Mouse (Mus musculus): Measurements from ENCODE around the gene Trim50. TPM values are rescaled to one million over a fixed set of nuclear protein-coding genes. Genes with fewer than 3 reads are reported as not detected.
A peak's percentile ranks its signal among the peaks of the same experiment; 100 is the strongest.

The Trim50 gene
- polyA plus RNA-seq, 1 experiment, result not detected

DNA sequence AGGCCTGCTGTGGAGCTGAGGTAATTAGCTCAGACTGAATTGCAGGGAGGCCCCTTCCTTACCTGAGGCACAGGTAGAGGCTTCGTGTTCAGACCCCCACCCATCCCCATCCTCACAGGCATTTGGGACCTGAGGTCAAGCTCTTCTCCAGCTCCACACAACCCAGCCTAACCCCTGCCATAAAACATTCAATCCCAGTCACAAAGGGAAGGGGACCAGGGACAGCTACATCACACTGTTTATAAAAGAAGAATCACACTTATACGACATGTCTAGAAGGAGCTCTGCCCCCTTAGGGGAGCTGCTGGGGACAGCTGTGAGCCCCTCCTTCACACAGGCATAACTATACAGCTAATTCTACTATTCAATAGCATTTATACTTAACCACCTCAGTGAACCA is 23.2 kb downstream of the Trim50 start:
- TF ChIP-seq POLR2A (IDR thresholded peaks at IDR 0.05; ENCODE audit: low read depth, low read length), result no peak
- TF ChIP-seq CTCF (IDR thresholded peaks at IDR 0.05; ENCODE audit: extremely low read depth, insufficient read length, insufficient replicate concordance, low read depth, low read length), result no peak
- H3K4me3 ChIP-seq (ENCODE audit: low read depth, low read length), result no peak overlapping the region
- no peaks in the 10 kb centered on the region for H3K27me3 ChIP-seq (ENCODE audit: control insufficient read depth, insufficient read depth, low read length)
- 74% methylated on average over 2 of the region's 2 CpGs for WGBS
- no peak overlapping the region for H3K27ac ChIP-seq (ENCODE audit: insufficient read depth, low read depth, low read length)
- H3K4me1 ChIP-seq (ENCODE audit: control insufficient read depth, insufficient read depth, insufficient read length, low read length), result no peaks in the 10 kb centered on the region
- H3K36me3 ChIP-seq (ENCODE audit: control insufficient read depth, insufficient read depth, low read length), result peaks cover 62% of the 10 kb centered on the region

DNA sequence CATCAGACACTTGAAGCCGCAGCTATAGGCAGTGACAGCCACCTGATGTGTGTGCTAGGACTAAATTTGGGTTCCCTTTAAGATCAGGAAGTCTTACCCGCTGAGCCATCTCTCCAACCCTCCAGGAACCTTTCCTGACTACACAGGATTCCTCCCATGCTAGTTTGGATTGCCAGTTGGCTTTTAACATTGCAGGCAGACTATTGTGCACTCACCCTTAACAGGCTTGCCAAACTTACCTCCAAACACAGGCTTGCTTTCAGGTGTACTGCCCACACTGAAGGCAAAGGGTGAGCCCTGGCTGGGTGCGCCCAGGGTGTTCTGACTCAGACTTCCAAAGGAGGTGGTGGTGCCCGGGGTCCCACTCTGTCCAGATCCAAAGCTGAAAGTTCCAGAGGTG is 27.6 kb downstream of the Trim50 start:
- Histone ChIP-seq H3K4me1 (ENCODE audit: control insufficient read depth, insufficient read depth, insufficient read length, low read length) (no peaks in the 10 kb centered on the region), H3K36me3 (ENCODE audit: control insufficient read depth, insufficient read depth, low read length) (peaks cover 77% of the 10 kb centered on the region), H3K27me3 (ENCODE audit: control insufficient read depth, insufficient read depth, low read length) (no peaks in the 10 kb centered on the region), H3K4me3 (ENCODE audit: low read depth, low read length) (no peak overlapping the region), H3K27ac (ENCODE audit: insufficient read depth, low read depth, low read length) (no peak overlapping the region)
- no peak for TF ChIP-seq CTCF (IDR thresholded peaks at IDR 0.05; ENCODE audit: extremely low read depth, insufficient read length, insufficient replicate concordance, low read depth, low read length)
- no peak for TF ChIP-seq POLR2A (IDR thresholded peaks at IDR 0.05; ENCODE audit: low read depth, low read length)
- 91% methylated on average over 4 of the region's 4 CpGs for WGBS

DNA sequence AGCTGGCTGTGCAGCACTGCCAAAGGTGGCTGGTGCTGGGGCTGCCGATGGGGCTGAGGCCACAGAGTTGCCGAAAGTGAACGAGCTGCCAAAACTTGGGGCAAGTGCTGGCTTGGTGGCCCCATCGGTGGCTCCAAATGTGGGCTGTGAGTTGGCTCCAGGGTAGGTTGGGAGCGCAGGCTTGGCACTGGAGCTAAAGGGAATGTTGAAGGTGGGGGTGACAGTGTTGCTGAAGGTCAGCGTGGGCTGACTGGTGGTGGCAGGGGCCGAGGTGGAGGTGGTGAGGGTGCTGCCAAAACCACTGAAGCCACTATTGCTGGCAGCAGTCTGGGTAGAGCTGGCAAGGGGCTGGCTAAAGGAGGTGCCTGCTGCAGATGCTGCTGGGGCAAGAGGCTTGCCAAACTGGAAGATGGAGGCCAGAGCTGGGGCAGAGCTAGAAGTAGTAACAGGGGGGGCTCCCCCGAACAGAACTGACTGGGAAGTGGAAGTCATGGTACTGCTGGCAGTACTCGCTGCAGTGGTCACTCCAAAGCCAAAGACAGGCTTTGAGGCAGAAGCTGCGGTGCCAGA is 28.3 kb downstream of the Trim50 start:
- WGBS, result 92% methylated on average over 10 of the region's 10 CpGs
- H3K27ac ChIP-seq (ENCODE audit: insufficient read depth, low read depth, low read length), result no peak overlapping the region
- TF ChIP-seq CTCF (IDR thresholded peaks at IDR 0.05; ENCODE audit: extremely low read depth, insufficient read length, insufficient replicate concordance, low read depth, low read length) (no peak), POLR2A (IDR thresholded peaks at IDR 0.05; ENCODE audit: low read depth, low read length) (no peak)

DNA sequence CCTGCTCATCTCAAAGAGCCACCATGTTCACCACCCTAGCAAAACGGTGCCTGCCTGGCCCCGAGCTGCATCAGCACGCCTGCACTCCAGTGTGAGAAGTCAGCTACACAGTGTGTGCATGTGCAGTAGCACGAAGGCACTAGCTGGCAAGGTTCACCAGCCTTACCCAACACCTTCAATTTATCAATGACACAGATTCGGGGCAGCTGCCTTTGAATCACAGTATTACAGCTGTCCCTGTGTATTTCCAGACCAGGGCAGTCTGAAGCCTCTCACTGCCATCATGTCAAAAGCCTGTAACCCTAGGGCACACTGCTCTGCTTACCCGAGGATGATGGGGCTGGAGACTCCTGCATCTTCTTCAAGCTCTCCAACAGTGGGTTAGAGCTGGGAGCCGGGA is 29.7 kb downstream of the Trim50 start:
- H3K27me3 ChIP-seq (ENCODE audit: control insufficient read depth, insufficient read depth, low read length), result no peaks in the 10 kb centered on the region
- H3K4me3 ChIP-seq (ENCODE audit: low read depth, low read length), result no peak overlapping the region
- TF ChIP-seq POLR2A (IDR thresholded peaks at IDR 0.05; ENCODE audit: low read depth, low read length) (no peak), CTCF (IDR thresholded peaks at IDR 0.05; ENCODE audit: extremely low read depth, insufficient read length, insufficient replicate concordance, low read depth, low read length) (no peak)
- peaks cover 80% of the 10 kb centered on the region for H3K36me3 ChIP-seq (ENCODE audit: control insufficient read depth, insufficient read depth, low read length)
- no peaks in the 10 kb centered on the region for H3K4me1 ChIP-seq (ENCODE audit: control insufficient read depth, insufficient read depth, insufficient read length, low read length)
- H3K27ac ChIP-seq (ENCODE audit: insufficient read depth, low read depth, low read length), result no peak overlapping the region
- 89% methylated on average over 7 of the region's 7 CpGs for WGBS

More for the DNA sequence above, 28.3 kb downstream of the Trim50 start:
- H3K4me1 ChIP-seq (ENCODE audit: control insufficient read depth, insufficient read depth, insufficient read length, low read length), result no peaks in the 10 kb centered on the region
- H3K36me3 ChIP-seq (ENCODE audit: control insufficient read depth, insufficient read depth, low read length), result peaks cover 73% of the 10 kb centered on the region
- no peaks in the 10 kb centered on the region for H3K27me3 ChIP-seq (ENCODE audit: control insufficient read depth, insufficient read depth, low read length)
- no peak overlapping the region for H3K4me3 ChIP-seq (ENCODE audit: low read depth, low read length)

DNA sequence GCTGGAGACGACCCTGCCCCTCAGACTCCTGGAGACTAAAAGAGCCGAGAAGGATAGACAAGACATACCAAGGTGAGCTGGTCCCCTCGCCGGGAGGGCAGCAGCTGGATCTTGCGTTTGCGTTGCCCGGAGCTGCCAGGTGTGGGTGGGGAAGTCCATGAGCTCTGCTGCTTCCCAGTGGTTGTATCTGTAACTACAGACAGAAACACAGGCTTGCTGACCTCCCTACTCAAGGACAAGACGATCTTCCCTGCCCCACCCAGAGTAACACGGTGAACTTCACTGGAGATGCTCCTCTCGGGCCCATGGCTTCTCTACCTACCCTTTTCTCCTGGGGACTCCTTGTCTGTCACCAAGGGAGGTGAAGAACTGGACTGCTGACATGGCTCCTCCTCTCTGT is 30.7 kb downstream of the Trim50 start:
- Histone ChIP-seq H3K27me3 (ENCODE audit: control insufficient read depth, insufficient read depth, low read length) (no peaks in the 10 kb centered on the region), H3K27ac (ENCODE audit: insufficient read depth, low read depth, low read length) (no peak overlapping the region), H3K4me3 (ENCODE audit: low read depth, low read length) (no peak overlapping the region), H3K36me3 (ENCODE audit: control insufficient read depth, insufficient read depth, low read length) (peaks cover 78% of the 10 kb centered on the region), H3K4me1 (ENCODE audit: control insufficient read depth, insufficient read depth, insufficient read length, low read length) (no peaks in the 10 kb centered on the region)
- TF ChIP-seq POLR2A (IDR thresholded peaks at IDR 0.05; ENCODE audit: low read depth, low read length), result no peak
- no peak for TF ChIP-seq CTCF (IDR thresholded peaks at IDR 0.05; ENCODE audit: extremely low read depth, insufficient read length, insufficient replicate concordance, low read depth, low read length)
- 76% methylated on average over 10 of the region's 10 CpGs for WGBS

DNA sequence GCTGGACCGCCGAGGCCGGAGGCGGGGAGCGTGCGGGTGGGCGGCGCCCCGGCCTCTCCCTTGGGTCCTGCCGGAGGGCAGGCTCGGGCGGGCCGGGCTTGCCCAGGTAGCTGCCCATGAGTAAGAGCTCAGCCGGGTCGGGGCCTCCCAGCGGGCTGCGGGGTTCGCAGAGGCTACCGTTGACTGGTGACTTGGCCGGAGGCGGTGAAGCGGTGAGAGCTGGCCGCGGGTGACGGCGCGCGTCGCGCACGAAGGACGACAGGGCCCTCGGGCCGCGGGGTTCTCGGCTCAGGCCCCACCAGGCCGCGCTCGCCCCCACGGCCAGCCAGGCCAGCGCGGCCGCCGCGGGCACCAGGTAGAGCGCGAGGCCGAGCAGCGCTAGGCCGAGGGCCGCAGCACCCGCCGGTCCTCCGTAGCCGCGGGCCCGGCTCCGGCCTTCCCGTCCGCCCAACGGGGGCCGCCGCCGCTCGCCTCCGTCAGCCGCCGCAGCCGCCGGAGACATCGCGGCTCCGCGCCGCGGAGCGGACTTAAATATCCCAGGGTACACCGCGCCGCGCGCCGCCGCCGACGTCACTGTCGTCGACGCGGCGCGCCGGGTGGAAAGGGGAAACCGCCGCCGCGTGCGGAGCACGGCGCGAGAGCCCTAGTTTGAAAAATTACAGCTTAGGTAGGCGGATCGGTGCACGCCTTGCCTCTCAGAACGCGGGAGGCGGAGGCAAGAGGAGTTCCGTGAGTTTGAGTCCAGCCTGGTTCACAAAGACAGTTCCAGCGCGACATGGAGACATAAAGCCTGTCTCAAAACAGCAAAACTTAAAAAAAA is 41.1 kb downstream of the Trim50 start, which contains the start of gene Pom121:
Gene Pom121, minus strand, starts transcription at position 543 of the 820 bp plus-strand sequence.
- WGBS, result 2% methylated on average over 104 of the region's 110 CpGs
- no peaks in the 10 kb centered on the region for H3K27me3 ChIP-seq (ENCODE audit: control insufficient read depth, insufficient read depth, low read length)

DNA sequence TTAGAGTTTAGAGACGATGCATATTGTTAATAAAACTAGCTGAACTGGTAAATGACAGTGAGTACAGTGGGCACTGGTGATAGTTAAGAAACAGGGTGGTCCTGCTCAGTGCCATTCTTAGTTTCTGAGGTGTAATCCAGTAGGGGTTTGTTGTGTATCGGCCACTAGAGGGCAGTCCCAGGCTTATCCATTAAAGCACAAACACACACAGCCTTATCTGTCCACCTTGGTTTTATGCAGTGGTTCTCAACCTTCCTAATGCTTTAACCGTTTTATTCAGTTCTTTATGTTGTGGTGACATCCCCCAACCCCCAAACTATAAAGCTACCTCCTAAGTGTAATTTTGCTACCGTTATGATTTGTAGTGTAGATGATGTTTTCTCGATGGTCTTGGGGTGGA is 42.7 kb downstream of the Trim50 start:
- TF ChIP-seq CTCF (IDR thresholded peaks at IDR 0.05; ENCODE audit: extremely low read depth, insufficient read length, insufficient replicate concordance, low read depth, low read length) (no peak), POLR2A (IDR thresholded peaks at IDR 0.05; ENCODE audit: low read depth, low read length) (no peak)
- WGBS, result 49% methylated on average over 5 of the region's 5 CpGs
- H3K36me3 ChIP-seq (ENCODE audit: control insufficient read depth, insufficient read depth, low read length), result peaks cover 7% of the 10 kb centered on the region
- no peaks in the 10 kb centered on the region for H3K27me3 ChIP-seq (ENCODE audit: control insufficient read depth, insufficient read depth, low read length)
- H3K4me3 ChIP-seq (ENCODE audit: low read depth, low read length), result no peak overlapping the region
- H3K4me1 ChIP-seq (ENCODE audit: control insufficient read depth, insufficient read depth, insufficient read length, low read length), result 0 out of 2 replicates have a peak, but pooled peaks cover 3% of the 10 kb centered on the region
- H3K27ac ChIP-seq (ENCODE audit: insufficient read depth, low read depth, low read length), result no peak overlapping the region

More for the DNA sequence above, 41.1 kb downstream of the Trim50 start, which contains the start of gene Pom121:
- Histone ChIP-seq H3K27ac (ENCODE audit: insufficient read depth, low read depth, low read length) (0 out of 2 replicates have a peak within 1 kb of the TSS, but pooled peaks have one; percentile 9), H3K4me3 (ENCODE audit: low read depth, low read length) (peak within 1 kb of the TSS; percentile 91), H3K4me1 (ENCODE audit: control insufficient read depth, insufficient read depth, insufficient read length, low read length) (0 out of 2 replicates have a peak, but pooled peaks cover 3% of the 10 kb centered on the region), H3K36me3 (ENCODE audit: control insufficient read depth, insufficient read depth, low read length) (peaks cover 20% of the 10 kb centered on the region)
- TF ChIP-seq CTCF (IDR thresholded peaks at IDR 0.05; ENCODE audit: extremely low read depth, insufficient read length, insufficient replicate concordance, low read depth, low read length) (no peak), POLR2A (IDR thresholded peaks at IDR 0.05; ENCODE audit: low read depth, low read length) (peak; percentile 63; the same call in 1 of the 2 replicates)
